Mouse (Mus musculus): ENCODE measurements around the gene Kif26b. TPM values are rescaled to one million over a fixed set of nuclear protein-coding genes. Genes with fewer than 3 reads are reported as not detected.
A peak's percentile ranks its signal among the peaks of the same experiment; 100 is the strongest.

Kif26b gene
- polyA plus RNA-seq, 1 experiment from 2014 or later = 2.2 TPM

- no peak overlapping the region for H3K4me2 ChIP-seq
- WGBS = 81% methylated on average over 3 of the region's 3 CpGs
- H3K27me3 ChIP-seq (ENCODE audit: insufficient read depth, low read length) = no peaks in the 10 kb centered on the region
- H3K4me3 ChIP-seq (ENCODE audit: low read depth, low read length) = no peak overlapping the region
- ATAC-seq (ENCODE audit: insufficient read depth) = no peak
- no peaks in the 10 kb centered on the region for H3K4me1 ChIP-seq (ENCODE audit: insufficient read depth)
- TF ChIP-seq CTCF (IDR thresholded peaks at IDR 0.05; ENCODE audit: low read depth) = no peak
- no peak overlapping the region for H3K9ac ChIP-seq
- H3K36me3 ChIP-seq (ENCODE audit: insufficient read depth) = no peaks in the 10 kb centered on the region
- H3K9me3 ChIP-seq (ENCODE audit: low read depth, low read length) = no peaks in the 10 kb centered on the region
- no peak overlapping the region for H3K27ac ChIP-seq (ENCODE audit: low read depth)
- no peak for DNase-seq
These were observed 146.8 kb downstream of the Kif26b start for GRCm38 (mm10) chr1:178675542-178676252.

GRCm38 (mm10) chr1:178677160-178677559, 148.2 kb downstream of the Kif26b start:
- ATAC-seq (ENCODE audit: insufficient read depth) = no peak

GRCm38 (mm10) chr1:178677630-178678221, 148.8 kb downstream of the Kif26b start:
- ATAC-seq (ENCODE audit: insufficient read depth) (no peak), DNase-seq (no peak)
- Histone ChIP-seq H3K4me2 (no peak overlapping the region), H3K36me3 (ENCODE audit: insufficient read depth) (no peaks in the 10 kb centered on the region), H3K9me3 (ENCODE audit: low read depth, low read length) (no peaks in the 10 kb centered on the region), H3K9ac (no peak overlapping the region), H3K4me3 (ENCODE audit: low read depth, low read length) (no peak overlapping the region), H3K27me3 (ENCODE audit: insufficient read depth, low read length) (no peaks in the 10 kb centered on the region), H3K27ac (ENCODE audit: low read depth) (no peak overlapping the region), H3K4me1 (ENCODE audit: insufficient read depth) (no peaks in the 10 kb centered on the region)
- TF ChIP-seq CTCF (IDR thresholded peaks at IDR 0.05; ENCODE audit: low read depth) = no peak
- 69% methylated on average over 4 of the region's 4 CpGs for WGBS

More at GRCm38 (mm10) chr1:178677160-178677559, 148.2 kb downstream of the Kif26b start:
- WGBS = 41% methylated on average over 12 of the region's 12 CpGs
- Histone ChIP-seq H3K4me2 (no peak overlapping the region), H3K9me3 (ENCODE audit: low read depth, low read length) (no peaks in the 10 kb centered on the region), H3K4me3 (ENCODE audit: low read depth, low read length) (no peak overlapping the region), H3K4me1 (ENCODE audit: insufficient read depth) (no peaks in the 10 kb centered on the region), H3K36me3 (ENCODE audit: insufficient read depth) (no peaks in the 10 kb centered on the region), H3K9ac (no peak overlapping the region), H3K27ac (ENCODE audit: low read depth) (no peak overlapping the region), H3K27me3 (ENCODE audit: insufficient read depth, low read length) (no peaks in the 10 kb centered on the region)
- no peak for TF ChIP-seq CTCF (IDR thresholded peaks at IDR 0.05; ENCODE audit: low read depth)
- DNase-seq = no peak

- no peak for TF ChIP-seq CTCF (IDR thresholded peaks at IDR 0.05; ENCODE audit: low read depth)
- 0 out of 2 replicates have a peak, but pooled peaks cover 3% of the 10 kb centered on the region for H3K4me1 ChIP-seq (ENCODE audit: insufficient read depth)
- no peak overlapping the region for H3K9ac ChIP-seq
- H3K27me3 ChIP-seq (ENCODE audit: insufficient read depth, low read length) = no peaks in the 10 kb centered on the region
- H3K9me3 ChIP-seq (ENCODE audit: low read depth, low read length) = no peaks in the 10 kb centered on the region
- H3K27ac ChIP-seq (ENCODE audit: low read depth) = no peak overlapping the region
- no peaks in the 10 kb centered on the region for H3K36me3 ChIP-seq (ENCODE audit: insufficient read depth)
- no peak overlapping the region for H3K4me2 ChIP-seq
- ATAC-seq (ENCODE audit: insufficient read depth) (peak; percentile 71), DNase-seq (peak; percentile 63)
- WGBS = 41% methylated on average over 10 of the region's 10 CpGs
- no peak overlapping the region for H3K4me3 ChIP-seq (ENCODE audit: low read depth, low read length)
These were observed 154.7 kb downstream of the Kif26b start for GRCm38 (mm10) chr1:178683631-178684030.

DNA sequence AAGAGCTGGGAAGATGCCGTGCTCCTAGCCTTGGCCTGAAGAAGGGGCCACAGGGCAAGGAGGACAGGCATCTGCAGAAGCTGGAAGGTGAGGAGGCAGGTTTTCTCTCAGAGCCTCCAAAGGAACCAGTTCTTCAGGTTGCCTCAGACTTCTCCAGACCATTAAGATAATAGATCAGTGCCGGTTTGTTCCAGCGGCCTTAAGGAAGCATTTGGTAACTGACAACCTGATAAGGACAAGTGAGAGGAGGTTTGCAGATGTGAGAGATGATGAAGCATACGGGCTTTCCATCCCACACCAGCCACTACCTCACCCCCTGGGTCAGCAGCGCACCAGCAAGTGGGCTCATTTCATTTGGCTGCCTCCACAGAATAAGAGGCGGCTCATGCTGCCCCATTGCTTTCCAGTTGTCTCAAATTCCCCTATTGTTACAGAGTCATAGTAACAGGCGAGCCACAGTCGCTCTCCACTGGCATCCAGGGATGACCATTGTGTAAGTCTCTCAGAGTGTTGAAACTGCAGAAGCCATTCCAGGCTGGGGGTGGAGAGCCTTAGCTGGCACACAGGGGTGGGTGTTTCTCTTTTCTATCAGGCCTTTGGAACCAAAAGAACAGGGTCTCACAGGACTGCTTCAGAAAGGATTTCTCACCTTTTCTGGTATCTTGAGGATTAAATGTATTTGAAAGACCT, 156.2 kb downstream of the Kif26b start:
- Histone ChIP-seq H3K9me3 (ENCODE audit: low read depth, low read length) (no peaks in the 10 kb centered on the region), H3K4me1 (ENCODE audit: insufficient read depth) (0 out of 2 replicates have a peak, but pooled peaks cover 3% of the 10 kb centered on the region), H3K27me3 (ENCODE audit: insufficient read depth, low read length) (no peaks in the 10 kb centered on the region), H3K9ac (no peak overlapping the region), H3K27ac (ENCODE audit: low read depth) (no peak overlapping the region), H3K36me3 (ENCODE audit: insufficient read depth) (no peaks in the 10 kb centered on the region), H3K4me2 (no peak overlapping the region), H3K4me3 (ENCODE audit: low read depth, low read length) (no peak overlapping the region)
- ATAC-seq (ENCODE audit: insufficient read depth) = no peak
- 64% methylated on average over 8 of the region's 8 CpGs for WGBS
- no peak for TF ChIP-seq CTCF (IDR thresholded peaks at IDR 0.05; ENCODE audit: low read depth)
- DNase-seq = no peak

- H3K27ac ChIP-seq (ENCODE audit: low read depth) = no peak overlapping the region; the same call in 1 of the 2 replicates
- no peaks in the 10 kb centered on the region for H3K9me3 ChIP-seq (ENCODE audit: low read depth, low read length)
- no peak overlapping the region for H3K4me3 ChIP-seq (ENCODE audit: low read depth, low read length)
- no peaks in the 10 kb centered on the region for H3K27me3 ChIP-seq (ENCODE audit: insufficient read depth, low read length)
- H3K36me3 ChIP-seq (ENCODE audit: insufficient read depth) = no peaks in the 10 kb centered on the region
- ATAC-seq (ENCODE audit: insufficient read depth) (no peak), DNase-seq (no peak)
- no peak overlapping the region for H3K4me2 ChIP-seq
- 0 out of 2 replicates have a peak, but pooled peaks cover 3% of the 10 kb centered on the region for H3K4me1 ChIP-seq (ENCODE audit: insufficient read depth)
- no peak overlapping the region for H3K9ac ChIP-seq
- TF ChIP-seq CTCF (IDR thresholded peaks at IDR 0.05; ENCODE audit: low read depth) = no peak
These were observed 158.0 kb downstream of the Kif26b start for GRCm38 (mm10) chr1:178686881-178687280.

DNA sequence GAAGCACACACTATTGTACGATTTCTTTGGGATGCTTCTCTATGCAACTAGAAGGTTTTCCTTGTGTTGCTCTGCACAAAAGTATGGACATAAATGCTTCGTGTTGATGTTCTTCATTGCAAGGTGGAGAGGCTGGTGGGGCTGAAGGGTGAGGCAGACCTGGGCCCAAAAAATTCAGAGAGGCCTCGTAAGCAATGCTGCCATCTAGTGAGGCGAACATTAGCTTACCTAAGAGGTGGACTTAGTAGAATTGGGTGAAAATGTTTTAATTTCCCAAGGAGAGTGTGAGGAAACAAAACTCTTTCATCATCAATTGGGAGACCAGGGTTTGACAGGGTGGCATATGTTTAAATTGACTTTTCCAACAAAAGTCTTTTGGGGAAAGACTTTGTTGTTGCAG, 160.6 kb downstream of the Kif26b start:
- ATAC-seq (ENCODE audit: insufficient read depth) (no peak), DNase-seq (peak; percentile 41)
- no peak overlapping the region for H3K27ac ChIP-seq (ENCODE audit: low read depth)
- no peak overlapping the region for H3K9ac ChIP-seq
- H3K4me1 ChIP-seq (ENCODE audit: insufficient read depth) = no peaks in the 10 kb centered on the region
- no peaks in the 10 kb centered on the region for H3K36me3 ChIP-seq (ENCODE audit: insufficient read depth)
- H3K4me2 ChIP-seq = no peak overlapping the region
- H3K9me3 ChIP-seq (ENCODE audit: low read depth, low read length) = no peaks in the 10 kb centered on the region
- 48% methylated on average over 4 of the region's 4 CpGs for WGBS
- no peaks in the 10 kb centered on the region for H3K27me3 ChIP-seq (ENCODE audit: insufficient read depth, low read length)
- peak; percentile 55 for TF ChIP-seq CTCF (IDR thresholded peaks at IDR 0.05; ENCODE audit: low read depth)
- no peak overlapping the region for H3K4me3 ChIP-seq (ENCODE audit: low read depth, low read length)
